Mouse (Mus musculus) CH12.LX (cell line): ENCODE measurements around the gene Cnr1. TPM values are rescaled to one million over a fixed set of nuclear protein-coding genes. Genes with fewer than 3 reads are reported as not detected.
A peak's percentile ranks its signal among the peaks of the same experiment; 100 is the strongest.

Source experiments
- DNase-seq: peaks from one replicate; pipeline ENCODE4 v3.0.0-alpha.2; 2013; ENCODE audit errors: extremely low read depth
- H3K27ac ChIP-seq: 2 replicates; pipeline ENCODE4 v1.5.1; 2012; ENCODE audit warnings: low read depth, mild to moderate bottlenecking, control low read depth, moderate library complexity; ENCODE audit not compliant: insufficient read depth
- H3K27me3 ChIP-seq: replicated peaks from 2 replicates; pipeline ENCODE3; 2012; ENCODE audit warnings: inconsistent platforms
- H3K36me3 ChIP-seq, 2 experiments: replicated peaks in 1 of 2; 2 replicates each; pipeline versions ENCODE3 to v1.6.1; 2012; ENCODE audit warnings: inconsistent platforms in 1 of 2, low read length in 1 of 2, mild to moderate bottlenecking in 1 of 2, mixed read lengths in 1 of 2, moderate library complexity in 1 of 2; ENCODE audit not compliant: control insufficient read depth in 1 of 2, insufficient read depth in 1 of 2
- H3K4me1 ChIP-seq, 2 experiments: 2 replicates each; pipeline ENCODE4 v1.6.1; 2012; ENCODE audit warnings: inconsistent platforms in 1 of 2, moderate library complexity in 1 of 2; ENCODE audit not compliant: insufficient read depth in 2 of 2, control insufficient read depth in 1 of 2
- H3K4me2 ChIP-seq: 2 replicates; pipeline ENCODE4 v1.6.1; 2012; ENCODE audit warnings: low read depth, mild to moderate bottlenecking, control low read depth; ENCODE audit not compliant: poor library complexity, insufficient read depth, severe bottlenecking
- H3K4me3 ChIP-seq, 3 experiments: fragments of 150-350 bp in 1 of 3; sonication (generic) in 1 of 3; replicated peaks in 1 of 3; 2 replicates each; pipeline versions ENCODE3 to v1.5.1; 2011 to 2012; ENCODE audit warnings: low read depth in 2 of 3, low read length in 2 of 3, mild to moderate bottlenecking in 2 of 3, moderate library complexity in 2 of 3, control low read depth in 1 of 3, improper control_type of control experiment in 1 of 3, inconsistent platforms in 1 of 3, mixed read lengths in 1 of 3; ENCODE audit not compliant: poor library complexity in 1 of 3
- H3K79me2 ChIP-seq: replicated peaks from 2 replicates; pipeline ENCODE4 v1.6.1; 2012; ENCODE audit warnings: mild to moderate bottlenecking, moderate library complexity; ENCODE audit not compliant: control insufficient read depth, poor library complexity, insufficient read depth, severe bottlenecking; ENCODE audit errors: extremely low read depth
- H3K9ac ChIP-seq: 2 replicates; pipeline ENCODE4 v1.6.1; 2012; ENCODE audit warnings: low read depth, mild to moderate bottlenecking, control low read depth, moderate library complexity; ENCODE audit not compliant: insufficient read depth
- H3K9me3 ChIP-seq: replicated peaks from 2 replicates; pipeline ENCODE3; 2012; ENCODE audit warnings: low read length, inconsistent platforms, mixed read lengths
- BHLHE40 ChIP-seq: IDR thresholded peaks from 2 replicates; pipeline ENCODE4 v1.6.1; 2011; ENCODE audit warnings: mild to moderate bottlenecking, low read depth, low read length, improper control_type of control experiment
- CTCF ChIP-seq, 2 experiments: IDR thresholded peaks in 1 of 2; conservative IDR thresholded peaks in 1 of 2; 2 replicates each; pipeline ENCODE4 v1.5.1; 2011 to 2012; ENCODE audit warnings: low read depth in 2 of 2, low read length in 2 of 2, improper control_type of control experiment in 1 of 2, inconsistent platforms in 1 of 2, mild to moderate bottlenecking in 1 of 2, moderate library complexity in 1 of 2
- JUN ChIP-seq: IDR thresholded peaks from 2 replicates; pipeline ENCODE4 v1.6.1; 2011; ENCODE audit warnings: low read depth, mild to moderate bottlenecking, low read length, improper control_type of control experiment, moderate library complexity; ENCODE audit not compliant: insufficient read depth
- JUND ChIP-seq: conservative IDR thresholded peaks from 2 replicates; pipeline ENCODE4 v1.6.1; 2011; ENCODE audit warnings: low read depth, low read length, improper control_type of control experiment
- KAT2A ChIP-seq: IDR thresholded peaks from 2 replicates; pipeline ENCODE4 v1.6.1; 2012; ENCODE audit warnings: low read length, improper control_type of control experiment, inconsistent platforms; ENCODE audit not compliant: insufficient replicate concordance
- MXI1 ChIP-seq: IDR thresholded peaks from 2 replicates; pipeline ENCODE4 v1.6.1; 2011; ENCODE audit warnings: mild to moderate bottlenecking, low read depth, low read length, improper control_type of control experiment
- TCF12 ChIP-seq: IDR thresholded peaks from 2 replicates; pipeline ENCODE4 v1.6.1; 2014; ENCODE audit warnings: low read depth, mild to moderate bottlenecking, inconsistent platforms, low read length, improper control_type of control experiment
- UBTF ChIP-seq: IDR thresholded peaks from 2 replicates; pipeline ENCODE4 v1.6.1; 2012; ENCODE audit warnings: low read depth, mild to moderate bottlenecking, inconsistent platforms, low read length, improper control_type of control experiment, moderate library complexity
- USF1 ChIP-seq: IDR thresholded peaks from 2 replicates; pipeline ENCODE4 v1.6.1; 2014; ENCODE audit warnings: low read depth, mild to moderate bottlenecking, inconsistent platforms, low read length, improper control_type of control experiment
- ZKSCAN1 ChIP-seq: IDR thresholded peaks from 2 replicates; pipeline ENCODE4 v1.6.1; 2012; ENCODE audit warnings: low read depth, inconsistent platforms, low read length, improper control_type of control experiment, borderline replicate concordance
- ZNF384 ChIP-seq: IDR thresholded peaks from 2 replicates; pipeline ENCODE4 v1.6.1; 2012; ENCODE audit warnings: low read depth, low read length, improper control_type of control experiment, inconsistent platforms
- dilution Hi-C: fragments of 300-500 bp; cut with MboI; formaldehyde crosslinking; loops from 2 replicates; pipeline ENCODE4 v1.14.3; 2020; ENCODE audit warnings: low sequenced_read_pairs; ENCODE audit not compliant: extremely low pct_unique_long_range_greater_than_20kb, extremely low pct_ligation_motif_present
- in situ Hi-C: fragments of 300-500 bp; cut with MboI; formaldehyde crosslinking; loops from 3 replicates; pipeline ENCODE4 v1.14.3; 2019; ENCODE audit warnings: low sequenced_read_pairs, low pct_ligation_motif_present, low pct_unique_long_range_greater_than_20kb, mixed read lengths
- polyA plus RNA-seq: library from polyadenylated mRNA; unstranded; fragments of >175 nt; gene quantifications from 2 replicates; pipeline ENCODE4 v1.2.1, GENCODE M21; 2012; ENCODE audit warnings: low read depth; ENCODE audit not compliant: insufficient read length
- total RNA-seq, 2 experiments: library from RNA; depleted of rRNA; stranded (reverse); fragments of 300-350 nt in 1 of 2; fragments of >200 nt in 1 of 2; gene quantifications; 2 replicates each; pipeline ENCODE4 v1.2.3; 2012 to 2014

Cnr1 gene
- total and polyA plus RNA-seq, 3 experiments: not detected

DNA sequence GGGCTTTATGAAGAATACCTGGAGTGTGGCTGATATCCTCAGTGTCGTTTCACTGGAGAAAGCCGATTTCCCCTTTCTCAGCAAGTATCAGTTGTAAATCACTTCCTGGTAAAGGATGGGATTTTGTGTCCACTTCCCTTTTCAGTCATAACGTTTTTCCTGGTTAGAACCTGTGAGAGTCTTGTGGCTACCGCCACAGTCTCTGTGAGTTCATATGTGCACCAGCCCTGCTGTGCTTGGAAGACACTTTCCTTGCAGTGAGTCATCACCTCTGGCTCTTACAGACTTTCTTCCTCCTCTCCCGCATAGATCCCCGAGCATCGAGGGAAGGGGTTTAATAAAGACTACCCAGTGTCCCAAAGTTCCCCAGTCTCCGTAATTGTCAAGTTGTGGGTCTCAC, 29.3 kb upstream of the Cnr1 start:
- Histone ChIP-seq H3K79me2 (no peaks in the 10 kb centered on the region), H3K9me3 (no peaks in the 10 kb centered on the region), H3K9ac (no peak overlapping the region), H3K4me1 (peaks cover 0 to 3% of the 10 kb centered on the region in 2 experiments; a peak in 1 of 4 replicates), H3K4me2 (no peak overlapping the region; the same call in 1 of the 2 replicates), H3K4me3 (no peak overlapping the region), H3K27me3 (no peaks in the 10 kb centered on the region), H3K27ac (no peak overlapping the region), H3K36me3 (no peaks in the 10 kb centered on the region)
- TF ChIP-seq JUN (no peak), UBTF (no peak), TCF12 (no peak), ZKSCAN1 (no peak), MXI1 (no peak), JUND (no peak), BHLHE40 (no peak)
- DNase-seq: peak; percentile 7
- dilution Hi-C loops: no loop called here
- in situ Hi-C loops: no loop called here

DNA sequence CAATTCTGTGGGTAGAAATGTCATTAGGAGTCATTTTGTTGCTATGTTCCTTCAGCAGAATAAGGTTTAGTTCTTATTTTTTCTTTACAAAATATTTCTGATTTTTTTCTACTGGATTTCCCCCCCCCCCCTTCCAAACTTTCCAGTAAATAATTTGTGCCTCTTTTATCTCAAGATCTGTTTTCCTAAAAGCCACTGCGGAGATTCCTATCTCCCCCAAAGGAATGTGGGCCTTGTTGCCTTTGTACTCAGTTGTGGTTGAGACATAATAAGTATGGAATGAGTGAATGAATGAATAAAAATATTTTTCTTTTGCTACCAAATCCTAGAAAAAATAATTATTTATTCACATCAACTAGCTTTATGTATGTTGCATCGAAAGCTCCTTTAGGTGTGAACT, 28.9 kb upstream of the Cnr1 start:
- TF ChIP-seq USF1: no peak
- TF ChIP-seq ZNF384: no peak
- TF ChIP-seq KAT2A: no peak
- TF ChIP-seq, all 38 proteins: peak for 0
- in situ Hi-C loops: no loop called here
- DNase-seq: no peak
- Histone ChIP-seq H3K4me3 (no peak overlapping the region), H3K4me2 (no peak overlapping the region), H3K36me3 (no peaks in the 10 kb centered on the region), H3K79me2 (no peaks in the 10 kb centered on the region), H3K9me3 (no peaks in the 10 kb centered on the region), H3K27ac (no peak overlapping the region), H3K9ac (no peak overlapping the region), H3K4me1 (peaks cover 0 to 3% of the 10 kb centered on the region in 2 experiments; a peak in 1 of 4 replicates), H3K27me3 (no peaks in the 10 kb centered on the region)
- dilution Hi-C loops: no loop called here

DNA sequence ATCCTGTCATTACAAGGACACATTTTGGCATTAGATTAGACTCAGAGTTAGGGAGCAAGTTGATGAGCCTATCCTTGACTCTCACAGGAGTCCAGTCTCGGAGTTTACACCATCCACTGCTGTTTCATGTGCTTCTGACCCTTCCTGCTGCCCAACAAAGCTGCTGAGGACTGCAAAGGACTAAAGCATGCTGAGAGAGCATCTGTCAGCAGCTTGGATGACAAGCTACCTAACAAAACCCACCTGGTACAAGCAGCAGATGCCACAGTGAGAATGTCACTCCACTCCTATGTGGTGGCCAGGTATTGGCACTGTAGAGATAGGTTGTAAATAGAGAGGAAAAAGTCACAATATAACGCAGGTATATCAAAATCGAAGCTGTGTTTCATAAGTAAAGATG, 22.7 kb upstream of the Cnr1 start:
- no peak overlapping the region for H3K4me2 ChIP-seq
- dilution Hi-C loops: no loop called here
- H3K27ac ChIP-seq: no peak overlapping the region
- no peaks in the 10 kb centered on the region for H3K4me1 ChIP-seq
- in situ Hi-C loops: no loop called here
- no peak for TF ChIP-seq CTCF (conservative IDR thresholded peaks at IDR 0.05 in 1 of 2, IDR thresholded peaks at IDR 0.05 in 1 of 2; ENCODE audit: low read depth in 2 of 2, low read length in 2 of 2)
- H3K36me3 ChIP-seq: no peaks in the 10 kb centered on the region
- H3K9me3 ChIP-seq: no peaks in the 10 kb centered on the region
- no peaks in the 10 kb centered on the region for H3K27me3 ChIP-seq
- H3K9ac ChIP-seq: no peak overlapping the region
- H3K4me3 ChIP-seq: no peak overlapping the region
- H3K79me2 ChIP-seq: no peaks in the 10 kb centered on the region
- no peak for DNase-seq
